Mouse (Mus musculus) erythroblast, embryonic 14.5 days (primary cell): ENCODE results near the gene Rps3. TPM values are rescaled to one million over a fixed set of nuclear protein-coding genes. Genes with fewer than 3 reads are reported as not detected.
"Not testable (repeated sequence)": the region's sequence is repeated elsewhere in the genome, so short reads cannot be mapped to it uniquely, and the experiment has no call there.

ENCODE experiments used
- H3K27me3 ChIP-seq: 2 replicates; pipeline ENCODE4 v1.6.1; 2012; ENCODE audit warnings: inconsistent platforms; ENCODE audit not compliant: control insufficient read depth
- H3K36me3 ChIP-seq: 2 replicates; pipeline ENCODE4 v1.6.1; 2012; ENCODE audit warnings: mild to moderate bottlenecking, inconsistent platforms; ENCODE audit not compliant: control insufficient read depth
- H3K4me1 ChIP-seq: 2 replicates; pipeline ENCODE4 v1.6.1; 2012; ENCODE audit warnings: inconsistent platforms; ENCODE audit not compliant: control insufficient read depth
- H3K4me3 ChIP-seq: replicated peaks from 2 replicates; pipeline ENCODE3; 2012; ENCODE audit warnings: moderate library complexity, mild to moderate bottlenecking, inconsistent platforms
- H3K9me3 ChIP-seq: 2 replicates; pipeline ENCODE4 v1.6.1; 2012; ENCODE audit warnings: low read length, inconsistent platforms, mixed read lengths; ENCODE audit not compliant: control insufficient read depth
- GATA1 ChIP-seq: IDR thresholded peaks from 2 replicates; pipeline ENCODE4 v1.6.1; 2012; ENCODE audit warnings: low read length, inconsistent platforms, mixed read lengths
- TAL1 ChIP-seq: IDR thresholded peaks from 3 replicates; pipeline ENCODE4 v1.6.1; 2012; ENCODE audit warnings: low read length, inconsistent platforms, mixed read lengths
- polyA plus RNA-seq: library from polyadenylated mRNA; stranded (reverse); fragments of >175 nt; gene quantifications from 2 replicates; pipeline ENCODE4 v1.2.3, GENCODE M21; 2012

Rps3 gene
- polyA plus RNA-seq, 1 experiment = 40.9 TPM

- H3K36me3 ChIP-seq = peaks cover 2% of the 10 kb centered on the region; the same call in 1 of the 2 replicates
- H3K4me1 ChIP-seq = peaks cover 39% of the 10 kb centered on the region
- no peak for TF ChIP-seq GATA1
- TF ChIP-seq TAL1 = no peak
- H3K27me3 ChIP-seq = no peaks in the 10 kb centered on the region
- peak overlapping the region; percentile 6 for H3K4me3 ChIP-seq
- no peaks in the 10 kb centered on the region for H3K9me3 ChIP-seq
Observed at GRCm38 (mm10) chr7:99516092-99516813, 32.7 kb upstream of the Rps3 start.

- H3K4me3 ChIP-seq = no peak overlapping the region
- H3K36me3 ChIP-seq = no peaks in the 10 kb centered on the region; the same call in 1 of the 2 replicates
- H3K4me1 ChIP-seq = peaks cover 29% of the 10 kb centered on the region
- H3K9me3 ChIP-seq = no peaks in the 10 kb centered on the region; the same call in none of the 2 replicates
- H3K27me3 ChIP-seq = no peaks in the 10 kb centered on the region
- no peak for TF ChIP-seq GATA1
- TF ChIP-seq TAL1 = no peak
Observed at GRCm38 (mm10) chr7:99510087-99510501, 26.6 kb upstream of the Rps3 start.

- not testable (repeated sequence) for H3K9me3 ChIP-seq, H3K36me3 ChIP-seq, H3K27me3 ChIP-seq, H3K4me3 ChIP-seq
- peaks cover 27% of the 10 kb centered on the region for H3K4me1 ChIP-seq
Observed at GRCm38 (mm10) chr7:99508187-99508586, 24.6 kb upstream of the Rps3 start.

DNA sequence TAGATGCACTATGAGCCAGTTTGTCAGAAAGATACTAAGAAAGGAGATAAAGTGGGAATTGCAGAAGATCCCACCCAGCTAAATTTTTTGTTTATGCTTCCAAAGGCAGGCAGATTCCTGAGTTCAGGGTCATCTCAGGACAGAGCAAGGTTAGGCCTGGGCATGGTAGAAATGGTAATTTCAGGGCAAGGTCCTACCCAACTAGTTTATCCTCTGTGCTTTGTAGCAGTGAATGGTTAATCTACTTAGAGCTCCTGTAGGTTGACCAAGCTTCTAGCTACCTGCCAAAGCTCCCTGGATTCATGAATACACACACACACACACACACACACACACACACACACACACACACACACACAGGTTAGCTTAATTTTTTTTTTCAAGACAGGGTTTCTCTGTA lies 21.0 kb upstream of the Rps3 start:
- H3K9me3 ChIP-seq = no peaks in the 10 kb centered on the region; the same call in none of the 2 replicates
- H3K36me3 ChIP-seq = no peaks in the 10 kb centered on the region; the same call in 1 of the 2 replicates
- H3K4me3 ChIP-seq = no peak overlapping the region
- H3K4me1 ChIP-seq = peaks cover 53% of the 10 kb centered on the region
- no peak for TF ChIP-seq TAL1
- no peak for TF ChIP-seq GATA1
- H3K27me3 ChIP-seq = peaks cover 4% of the 10 kb centered on the region

DNA sequence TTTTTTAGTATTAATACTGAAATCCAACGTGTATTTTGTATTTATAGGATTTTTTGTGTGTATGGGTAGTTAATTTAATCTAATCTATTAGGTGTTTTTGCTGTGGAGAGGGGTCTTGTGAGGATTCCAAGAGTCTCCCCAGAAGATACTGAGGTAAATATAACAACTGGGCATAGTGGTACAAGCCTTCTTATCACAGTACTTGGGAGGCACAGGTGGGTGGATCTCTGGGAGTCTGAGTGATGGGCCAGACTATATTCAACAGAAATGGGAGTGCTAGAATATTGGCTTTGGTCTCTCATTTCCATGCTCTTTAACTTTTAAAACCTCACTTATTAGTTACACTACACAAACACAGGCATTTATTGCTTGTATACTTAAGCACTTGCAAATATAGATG lies 17.6 kb upstream of the Rps3 start:
- TF ChIP-seq TAL1 (no peak), GATA1 (no peak)
- no peaks in the 10 kb centered on the region for H3K36me3 ChIP-seq
- H3K4me3 ChIP-seq = peak overlapping the region; percentile 13
- H3K27me3 ChIP-seq = peaks cover 28% of the 10 kb centered on the region
- H3K4me1 ChIP-seq = peaks cover 37% of the 10 kb centered on the region
- no peaks in the 10 kb centered on the region for H3K9me3 ChIP-seq

- Histone ChIP-seq H3K9me3 (no peaks in the 10 kb centered on the region), H3K4me1 (peaks cover 37% of the 10 kb centered on the region), H3K27me3 (peaks cover 32% of the 10 kb centered on the region), H3K36me3 (no peaks in the 10 kb centered on the region), H3K4me3 (peak overlapping the region; percentile 0)
- TF ChIP-seq GATA1 (no peak), TAL1 (no peak)
Observed at GRCm38 (mm10) chr7:99500655-99501054, 17.1 kb upstream of the Rps3 start.

DNA sequence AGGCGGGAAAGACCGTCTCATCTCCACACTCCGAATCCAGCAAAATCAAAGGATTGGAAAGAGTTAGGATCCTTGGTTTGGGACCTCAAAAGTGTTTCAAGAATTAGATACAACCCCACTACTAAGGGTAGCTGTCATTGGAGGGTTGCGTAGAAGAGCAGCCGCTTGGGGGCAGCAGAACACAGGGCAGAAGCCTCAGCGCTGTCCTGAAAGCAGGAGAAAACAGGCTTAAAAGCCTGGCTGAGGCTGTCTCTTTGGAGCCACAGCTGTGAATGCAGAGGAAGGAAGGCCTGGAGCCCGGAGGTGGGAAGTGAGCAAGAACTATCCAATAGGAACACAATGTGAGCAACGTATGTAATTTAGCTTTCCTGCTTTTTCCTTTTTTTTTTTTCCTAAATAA lies 16.7 kb upstream of the Rps3 start:
- Histone ChIP-seq H3K4me3 (no peak overlapping the region), H3K27me3 (peaks cover 33% of the 10 kb centered on the region), H3K4me1 (peaks cover 32% of the 10 kb centered on the region), H3K9me3 (no peaks in the 10 kb centered on the region), H3K36me3 (no peaks in the 10 kb centered on the region)
- TF ChIP-seq GATA1 = no peak
- TF ChIP-seq TAL1 = no peak

- Histone ChIP-seq H3K4me1 (peaks cover 29% of the 10 kb centered on the region), H3K9me3 (no peaks in the 10 kb centered on the region), H3K4me3 (no peak overlapping the region), H3K36me3 (no peaks in the 10 kb centered on the region), H3K27me3 (peaks cover 37% of the 10 kb centered on the region)
- TF ChIP-seq GATA1 = no peak
- no peak for TF ChIP-seq TAL1
Observed at GRCm38 (mm10) chr7:99499128-99499527, 15.6 kb upstream of the Rps3 start.

- Histone ChIP-seq H3K36me3 (no peaks in the 10 kb centered on the region), H3K9me3 (no peaks in the 10 kb centered on the region), H3K27me3 (peaks cover 18% of the 10 kb centered on the region), H3K4me3 (no peak overlapping the region), H3K4me1 (no peaks in the 10 kb centered on the region; the same call in 1 of the 2 replicates)
- TF ChIP-seq TAL1 (no peak), GATA1 (no peak)
Observed at GRCm38 (mm10) chr7:99489708-99490107, 6.2 kb upstream of the Rps3 start.
